Mouse (Mus musculus) midbrain, embryonic 11.5 days (tissue): ENCODE results near the gene Mthfr. TPM values are rescaled to one million over a fixed set of nuclear protein-coding genes. Genes with fewer than 3 reads are reported as not detected.
A peak's percentile ranks its signal among the peaks of the same experiment; 100 is the strongest.

ENCODE experiments used
- ATAC-seq: fragments of 200-750 bp; cut with Nextera tagmentation; 2 replicates; pipeline ENCODE4 v1.8.0; 2017; ENCODE audit warnings: moderate TSS enrichment, moderate library complexity; ENCODE audit not compliant: low FRiP score
- DNase-seq: peaks from one replicate; pipeline ENCODE4 v3.0.0; 2015; ENCODE audit warnings: low spot score; ENCODE audit errors: missing footprints
- H3K27ac ChIP-seq: fragments of 300-500 bp; sonication (generic); 2 replicates; pipeline ENCODE4 v1.5.1; 2014; ENCODE audit warnings: low read depth, low read length
- H3K27me3 ChIP-seq: fragments of 300-500 bp; sonication (generic); 2 replicates; pipeline ENCODE4 v1.6.1; 2014; ENCODE audit warnings: mild to moderate bottlenecking, low read length, moderate library complexity, mixed read lengths; ENCODE audit not compliant: control insufficient read depth, insufficient read depth
- H3K36me3 ChIP-seq: fragments of 300-500 bp; sonication (generic); 2 replicates; pipeline ENCODE4 v1.6.1; 2014; ENCODE audit warnings: mild to moderate bottlenecking, low read length, moderate library complexity, mixed read lengths; ENCODE audit not compliant: control insufficient read depth, insufficient read depth
- H3K4me1 ChIP-seq: fragments of 300-500 bp; sonication (generic); 2 replicates; pipeline ENCODE4 v1.6.1; 2014; ENCODE audit warnings: low read length; ENCODE audit not compliant: control insufficient read depth, insufficient read depth
- H3K4me2 ChIP-seq: fragments of 300-500 bp; sonication (generic); 2 replicates; pipeline ENCODE4 v1.6.1; 2014; ENCODE audit warnings: mild to moderate bottlenecking, moderate library complexity
- H3K4me3 ChIP-seq: fragments of 300-500 bp; sonication (generic); 2 replicates; pipeline ENCODE4 v1.5.1; 2014; ENCODE audit warnings: low read depth, low read length
- H3K9ac ChIP-seq: fragments of 300-500 bp; sonication (generic); 2 replicates; pipeline ENCODE4 v1.6.1; 2014; ENCODE audit warnings: low read length
- H3K9me3 ChIP-seq: fragments of 300-500 bp; sonication (generic); 2 replicates; pipeline ENCODE4 v1.6.1; 2016; ENCODE audit warnings: low read length; ENCODE audit not compliant: control insufficient read depth
- WGBS: fragments of 180-500 bp; shearing (Covaris S2); extraction: QIAGEN DNeasy Blood & Tissue Kit; methylation state at CpG from one replicate; pipeline ENCODE4 v1.1.7; 2014; 5-methylcytosine and 5-hydroxymethylcytosine counted together
- polyA plus RNA-seq: library from polyadenylated mRNA; unstranded; fragments of >200 nt; fragmentation: Nextera tagmentation; extraction: Ambion mirVana; gene quantifications from 2 replicates; pipeline ENCODE4 v1.2.1, GENCODE M21; 2014

Mthfr gene
- polyA plus RNA-seq, 1 experiment from 2014 or later, result 17.8 TPM

- 88% methylated on average over 2 of the region's 2 CpGs for WGBS
- no peaks in the 10 kb centered on the region for H3K27me3 ChIP-seq
- no peaks in the 10 kb centered on the region for H3K9me3 ChIP-seq
- no peak overlapping the region for H3K4me2 ChIP-seq
- no peak overlapping the region for H3K9ac ChIP-seq
- H3K36me3 ChIP-seq, result peaks cover 69% of the 10 kb centered on the region
- ATAC-seq, result no peak
- H3K27ac ChIP-seq, result no peak overlapping the region
- no peak overlapping the region for H3K4me3 ChIP-seq
- no peaks in the 10 kb centered on the region for H3K4me1 ChIP-seq
- no peak for DNase-seq
These were observed 29.2 kb upstream of the Mthfr start for GRCm38 (mm10) chr4:148009641-148010040.

GRCm38 (mm10) chr4:148011332-148011731 lies 27.5 kb upstream of the Mthfr start:
- DNase-seq (peak; percentile 69), ATAC-seq (no peak)
- H3K9me3 ChIP-seq, result no peaks in the 10 kb centered on the region
- H3K4me1 ChIP-seq, result no peaks in the 10 kb centered on the region
- no peaks in the 10 kb centered on the region for H3K27me3 ChIP-seq
- no peak overlapping the region for H3K4me3 ChIP-seq
- no peak overlapping the region for H3K4me2 ChIP-seq
- H3K27ac ChIP-seq, result no peak overlapping the region
- 87% methylated on average over 3 of the region's 3 CpGs for WGBS
- H3K36me3 ChIP-seq, result peaks cover 76% of the 10 kb centered on the region
- H3K9ac ChIP-seq, result no peak overlapping the region

GRCm38 (mm10) chr4:148012216-148012615 lies 26.7 kb upstream of the Mthfr start:
- ATAC-seq, result no peak
- no peak overlapping the region for H3K4me2 ChIP-seq
- no peaks in the 10 kb centered on the region for H3K27me3 ChIP-seq
- H3K36me3 ChIP-seq, result peaks cover 83% of the 10 kb centered on the region
- DNase-seq, result peak; percentile 53
- no peaks in the 10 kb centered on the region for H3K9me3 ChIP-seq
- H3K27ac ChIP-seq, result no peak overlapping the region
- 93% methylated on average over 4 of the region's 4 CpGs for WGBS
- H3K4me1 ChIP-seq, result no peaks in the 10 kb centered on the region
- H3K4me3 ChIP-seq, result no peak overlapping the region
- H3K9ac ChIP-seq, result no peak overlapping the region

- Histone ChIP-seq H3K4me1 (no peaks in the 10 kb centered on the region), H3K4me3 (no peak overlapping the region), H3K9ac (no peak overlapping the region), H3K27me3 (no peaks in the 10 kb centered on the region), H3K4me2 (no peak overlapping the region), H3K36me3 (peaks cover 69% of the 10 kb centered on the region), H3K9me3 (no peaks in the 10 kb centered on the region), H3K27ac (no peak overlapping the region)
- WGBS, result 87% methylated on average over 10 of the region's 10 CpGs
- ATAC-seq (no peak), DNase-seq (no peak)
These were observed 23.5 kb upstream of the Mthfr start for GRCm38 (mm10) chr4:148015418-148015817.

- no peak overlapping the region for H3K9ac ChIP-seq
- H3K27me3 ChIP-seq, result no peaks in the 10 kb centered on the region
- WGBS, result 92% methylated on average over 3 of the region's 3 CpGs
- no peak overlapping the region for H3K4me3 ChIP-seq
- H3K9me3 ChIP-seq, result no peaks in the 10 kb centered on the region
- H3K27ac ChIP-seq, result no peak overlapping the region
- DNase-seq (no peak), ATAC-seq (no peak)
- H3K36me3 ChIP-seq, result peaks cover 60% of the 10 kb centered on the region
- H3K4me2 ChIP-seq, result no peak overlapping the region
- no peaks in the 10 kb centered on the region for H3K4me1 ChIP-seq
These were observed 21.9 kb upstream of the Mthfr start for GRCm38 (mm10) chr4:148016981-148017380.

- Histone ChIP-seq H3K4me1 (no peaks in the 10 kb centered on the region), H3K9me3 (no peaks in the 10 kb centered on the region), H3K27ac (no peak overlapping the region), H3K4me2 (no peak overlapping the region), H3K27me3 (no peaks in the 10 kb centered on the region), H3K4me3 (no peak overlapping the region), H3K9ac (no peak overlapping the region), H3K36me3 (peaks cover 57% of the 10 kb centered on the region)
- DNase-seq (no peak), ATAC-seq (peak; percentile 51)
- 81% methylated on average over 2 of the region's 2 CpGs for WGBS
These were observed 20.5 kb upstream of the Mthfr start for GRCm38 (mm10) chr4:148018410-148018809.

GRCm38 (mm10) chr4:148024003-148024402 lies 14.9 kb upstream of the Mthfr start:
- Histone ChIP-seq H3K4me3 (no peak overlapping the region), H3K9ac (no peak overlapping the region), H3K27ac (no peak overlapping the region), H3K27me3 (no peaks in the 10 kb centered on the region), H3K4me2 (no peak overlapping the region), H3K9me3 (no peaks in the 10 kb centered on the region), H3K36me3 (peaks cover 42% of the 10 kb centered on the region), H3K4me1 (no peaks in the 10 kb centered on the region)
- DNase-seq (no peak), ATAC-seq (no peak)
- 94% methylated on average over 3 of the region's 3 CpGs for WGBS

- DNase-seq (peak; percentile 60), ATAC-seq (no peak)
- H3K36me3 ChIP-seq, result peaks cover 21% of the 10 kb centered on the region
These were observed 9.6 kb upstream of the Mthfr start for GRCm38 (mm10) chr4:148029297-148029696.

GRCm38 (mm10) chr4:148030506-148030905 lies 8.4 kb upstream of the Mthfr start:
- peaks cover 16% of the 10 kb centered on the region; the same call in 1 of the 2 replicates for H3K36me3 ChIP-seq
- H3K27ac ChIP-seq, result no peak overlapping the region
- no peaks in the 10 kb centered on the region for H3K27me3 ChIP-seq
- no peaks in the 10 kb centered on the region for H3K4me1 ChIP-seq
- ATAC-seq (no peak), DNase-seq (peak; percentile 78)
- WGBS, result 85% methylated on average over 5 of the region's 5 CpGs
- H3K4me3 ChIP-seq, result no peak overlapping the region
- H3K9ac ChIP-seq, result no peak overlapping the region
- H3K4me2 ChIP-seq, result no peak overlapping the region
- no peaks in the 10 kb centered on the region for H3K9me3 ChIP-seq

More at GRCm38 (mm10) chr4:148029297-148029696, 9.6 kb upstream of the Mthfr start:
- Histone ChIP-seq H3K27me3 (no peaks in the 10 kb centered on the region), H3K4me1 (no peaks in the 10 kb centered on the region), H3K9ac (no peak overlapping the region), H3K4me2 (no peak overlapping the region), H3K27ac (no peak overlapping the region), H3K4me3 (no peak overlapping the region), H3K9me3 (no peaks in the 10 kb centered on the region)
- 93% methylated on average over 7 of the region's 7 CpGs for WGBS
